Mouse (Mus musculus) thymus, postnatal 25 days (tissue): ENCODE results near the gene Rreb1.

Experiments used
- DNase-seq: peaks from one replicate; pipeline ENCODE4 v3.0.0; 2022

Rreb1 gene

DNA sequence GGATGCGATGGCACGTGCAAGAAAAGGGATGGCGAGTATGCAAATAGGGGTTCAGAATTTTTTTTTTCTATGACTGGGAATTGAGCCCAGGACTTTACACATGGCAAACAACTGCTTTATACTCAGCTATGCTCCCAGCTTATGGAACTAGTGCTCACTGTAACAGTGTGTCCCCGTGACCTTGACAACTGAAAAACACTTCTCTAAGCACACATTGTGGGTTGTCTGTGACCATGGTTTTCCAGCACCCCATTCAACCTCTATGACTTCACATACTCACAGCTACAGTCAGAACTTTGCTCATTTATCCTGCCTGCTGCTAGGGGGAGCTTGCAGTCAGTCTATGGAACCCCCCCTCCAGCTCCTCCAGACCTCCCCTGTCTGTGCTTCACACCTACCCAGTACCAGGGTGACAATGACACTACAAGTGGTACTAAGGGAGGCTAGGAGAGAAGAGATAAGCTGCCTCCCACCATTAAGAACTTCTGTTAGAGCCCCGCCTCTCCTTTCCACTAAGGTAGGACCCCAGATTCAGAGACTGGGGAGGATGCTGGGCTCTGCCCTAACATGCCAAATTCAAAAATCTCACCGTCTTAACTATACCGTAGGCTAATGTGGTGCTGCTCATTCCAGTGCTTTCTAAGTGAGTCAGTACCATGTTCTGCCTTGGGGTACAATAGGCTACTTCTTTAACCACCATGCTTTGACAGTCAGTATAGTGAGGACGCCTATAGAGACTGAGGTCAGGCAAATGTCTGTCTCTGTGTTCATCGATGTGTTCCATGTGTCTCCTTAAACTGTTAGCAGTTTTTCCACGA, 145.7 kb downstream of the Rreb1 start:
- DNase-seq: peak; percentile 44

DNA sequence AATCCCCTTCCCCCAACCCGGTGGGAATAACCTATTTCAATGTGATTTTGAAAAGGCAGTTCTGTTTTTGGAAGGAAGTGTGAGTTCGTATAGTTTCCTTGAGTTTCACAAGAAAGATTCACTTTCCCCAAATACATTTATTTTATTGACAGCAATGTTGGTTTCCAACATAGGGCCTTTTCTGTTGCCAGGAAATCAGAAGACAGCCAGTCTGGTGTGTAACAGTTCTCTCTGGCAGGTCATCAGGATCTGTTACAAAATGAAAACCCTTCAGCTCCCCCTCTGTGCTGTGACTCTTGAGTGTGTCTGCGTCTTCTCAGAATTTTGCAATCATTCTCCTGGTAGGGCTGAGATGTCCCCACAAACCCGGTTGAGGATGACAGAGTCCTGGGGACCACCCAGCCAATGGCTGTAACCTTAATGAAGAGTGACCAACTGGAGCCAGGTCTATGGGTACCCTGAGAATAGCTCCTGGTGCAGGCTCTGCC, 146.3 kb downstream of the Rreb1 start:
- DNase-seq: no peak

DNA sequence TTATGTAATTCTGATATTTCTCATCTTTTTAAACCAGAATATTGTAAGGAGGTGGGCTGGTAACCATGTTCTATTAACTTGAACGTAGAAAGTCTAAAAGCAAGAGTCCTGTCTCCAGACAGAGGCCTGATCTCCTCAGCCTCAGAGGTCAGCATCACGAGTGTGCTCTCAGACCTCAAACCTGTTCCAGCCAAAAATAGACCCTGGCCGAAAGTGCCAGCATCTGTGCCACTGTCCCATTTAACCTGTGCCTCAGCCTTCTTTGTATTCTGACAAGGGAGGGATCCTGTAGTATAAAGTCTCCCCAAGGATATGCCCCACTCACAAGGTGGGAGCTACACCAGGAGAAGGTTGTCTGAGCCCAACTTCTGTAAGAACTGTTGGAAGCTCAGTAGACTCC, 148.2 kb downstream of the Rreb1 start:
- no peak for DNase-seq

DNA sequence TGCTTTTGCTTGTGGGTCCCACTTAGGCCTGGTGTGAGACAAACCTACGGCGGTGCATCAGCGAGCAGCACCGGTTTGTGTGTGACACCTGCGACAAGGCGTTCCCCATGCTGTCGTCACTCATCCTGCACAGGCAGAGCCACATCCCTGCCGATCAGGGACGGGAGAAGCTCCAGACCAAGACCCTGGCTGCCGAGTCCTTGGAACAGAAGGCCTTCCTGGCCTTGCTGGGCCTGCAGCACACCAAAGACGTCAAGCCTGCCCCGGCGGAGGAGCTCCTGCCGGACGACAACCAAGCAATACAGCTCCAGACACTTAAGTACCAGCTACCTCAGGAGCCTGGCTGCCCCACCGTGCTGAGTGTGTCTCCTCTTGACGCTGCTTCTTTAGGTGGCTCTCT, 151.3 kb downstream of the Rreb1 start:
- DNase-seq: no peak

DNA sequence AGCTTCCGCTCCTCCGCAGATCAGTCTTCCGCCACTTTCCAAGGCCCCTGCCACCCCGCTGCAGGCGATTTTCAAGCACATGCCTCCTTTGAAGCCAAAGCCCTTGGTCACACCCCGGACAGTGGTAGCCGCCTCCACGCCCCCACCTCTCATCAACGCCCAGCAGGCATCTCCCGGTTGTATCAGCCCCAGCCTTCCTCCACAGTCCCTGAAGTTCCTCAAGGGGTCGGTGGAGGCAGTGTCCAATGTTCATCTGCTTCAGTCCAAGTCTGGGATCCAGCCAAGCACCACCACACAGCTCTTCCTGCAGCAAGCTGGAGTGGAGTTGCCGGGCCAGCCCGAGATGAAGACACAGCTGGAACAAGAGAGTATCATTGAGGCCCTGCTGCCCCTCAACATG, 151.9 kb downstream of the Rreb1 start:
- no peak for DNase-seq

DNA sequence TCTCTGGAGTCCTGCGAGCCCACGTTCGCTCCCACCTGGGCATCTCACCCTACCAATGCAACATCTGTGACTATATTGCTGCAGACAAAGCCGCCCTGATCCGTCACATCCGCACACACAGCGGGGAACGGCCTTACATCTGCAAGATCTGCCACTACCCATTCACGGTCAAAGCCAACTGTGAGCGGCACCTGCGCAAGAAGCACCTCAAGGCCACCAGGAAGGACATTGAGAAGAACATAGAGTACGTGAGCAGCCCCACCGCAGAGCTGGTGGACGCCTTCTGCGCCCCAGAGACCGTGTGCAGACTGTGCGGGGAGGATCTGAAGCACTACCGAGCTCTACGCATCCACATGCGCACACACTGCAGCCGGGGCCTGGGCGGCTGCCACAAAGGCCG, 152.4 kb downstream of the Rreb1 start:
- DNase-seq: no peak

DNA sequence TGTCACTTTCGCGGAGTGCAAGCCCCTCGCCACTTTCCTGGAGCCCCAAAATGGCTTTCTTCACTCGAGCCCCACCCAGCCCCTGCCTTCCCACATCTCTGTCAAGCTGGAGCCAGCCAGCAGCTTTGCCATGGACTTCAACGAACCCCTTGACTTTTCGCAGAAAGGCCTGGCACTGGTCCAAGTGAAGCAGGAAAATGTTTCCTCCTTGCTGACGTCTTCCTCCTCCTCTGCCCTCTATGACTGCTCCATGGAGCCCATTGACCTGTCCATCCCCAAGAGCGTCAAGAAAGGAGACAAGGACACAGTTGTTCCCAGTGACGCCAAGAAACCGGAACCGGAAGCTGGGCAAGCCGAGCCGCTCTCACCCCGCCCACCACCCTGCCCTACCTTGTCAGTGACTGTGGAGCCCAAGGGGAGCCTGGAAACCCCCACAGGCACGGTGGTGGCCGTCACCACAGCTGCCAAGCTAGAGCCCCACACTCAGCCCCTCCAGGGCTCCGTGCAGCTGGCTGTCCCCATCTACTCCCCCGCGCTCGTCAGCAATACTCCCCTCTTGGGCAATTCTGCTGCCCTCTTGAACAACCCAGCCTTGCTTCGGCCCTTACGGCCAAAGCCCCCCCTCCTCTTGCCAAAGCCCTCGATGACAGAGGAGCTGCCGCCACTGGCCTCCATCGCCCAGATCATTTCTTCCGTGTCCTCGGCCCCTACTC, 153.2 kb downstream of the Rreb1 start:
- no peak for DNase-seq

DNA sequence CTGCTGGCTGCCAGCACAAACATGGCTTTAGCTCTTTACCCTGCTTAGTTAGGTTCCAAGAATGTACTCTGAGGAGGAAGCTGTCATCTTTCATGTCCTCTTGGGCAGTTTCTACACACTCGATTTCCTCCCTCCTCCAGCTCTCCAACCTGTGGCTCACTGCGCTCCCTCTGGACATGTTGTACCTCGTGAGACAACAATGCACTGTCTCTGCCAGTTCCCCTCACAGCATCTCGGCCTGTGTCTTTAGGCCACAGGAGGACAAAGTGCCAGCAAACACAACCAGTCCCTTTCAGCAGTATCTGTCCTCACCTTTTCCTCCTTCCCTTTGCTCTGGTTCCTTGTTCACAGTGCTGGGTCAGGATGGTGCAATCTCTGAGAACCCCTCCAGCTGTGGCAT, 155.9 kb downstream of the Rreb1 start:
- DNase-seq: no peak

DNA sequence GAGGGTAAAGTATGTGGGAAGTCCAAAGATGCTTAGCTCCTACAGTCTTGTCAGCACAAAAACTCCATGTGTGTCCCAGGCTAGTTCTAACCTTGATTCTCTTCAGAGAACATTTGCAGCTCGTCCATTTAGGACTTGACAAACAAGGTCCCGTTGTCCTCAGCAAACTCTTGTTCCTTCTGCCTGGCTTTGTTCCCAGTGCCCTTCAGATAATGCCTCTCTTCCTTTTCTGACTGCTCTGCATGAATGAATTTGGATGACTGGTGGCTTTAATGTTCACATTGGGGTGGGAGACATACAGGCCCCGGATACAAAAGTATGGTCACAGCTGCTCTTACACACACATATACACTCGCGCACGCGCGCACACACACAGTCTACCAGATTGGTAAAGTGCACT, 156.7 kb downstream of the Rreb1 start:
- no peak for DNase-seq

DNA sequence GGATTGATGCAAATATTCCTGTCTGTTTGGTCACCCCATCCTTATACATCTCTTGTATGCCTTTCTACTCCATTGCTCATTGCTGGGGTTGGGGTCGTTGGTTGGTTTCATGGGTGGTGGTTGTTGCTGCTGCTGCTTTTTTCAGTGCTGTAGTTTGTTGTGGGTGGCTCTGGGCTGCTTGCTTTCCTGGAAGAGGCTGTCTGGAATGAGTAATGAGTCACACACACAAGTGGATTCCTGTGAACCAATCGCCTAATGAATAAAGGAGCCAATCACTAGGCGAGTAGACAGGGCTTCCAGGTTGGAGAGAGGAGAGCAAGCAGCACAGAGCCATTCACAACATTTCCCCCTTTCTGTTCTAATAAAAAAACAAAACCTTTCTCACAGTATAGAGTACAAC, 158.2 kb downstream of the Rreb1 start:
- no peak for DNase-seq

DNA sequence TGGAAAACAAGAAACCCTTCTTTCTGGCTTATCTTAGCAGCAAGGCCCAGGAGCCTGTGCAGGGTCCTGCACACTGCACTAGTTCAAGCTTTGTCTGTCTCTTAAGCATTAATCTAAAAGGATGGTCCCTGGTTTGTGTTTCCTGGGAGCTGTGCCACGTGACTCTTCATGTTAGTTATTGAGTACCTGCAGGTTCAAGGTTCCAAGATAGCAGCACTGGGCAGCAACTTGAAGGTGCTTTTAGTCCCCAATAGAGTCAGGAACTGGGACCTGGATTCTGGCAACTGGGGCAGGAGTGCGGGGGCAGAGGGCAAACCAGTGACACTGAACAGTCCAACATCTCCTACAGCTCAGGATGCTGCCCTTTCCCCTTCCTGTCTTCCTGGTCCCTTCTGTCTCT, 162.0 kb downstream of the Rreb1 start:
- DNase-seq: no peak

DNA sequence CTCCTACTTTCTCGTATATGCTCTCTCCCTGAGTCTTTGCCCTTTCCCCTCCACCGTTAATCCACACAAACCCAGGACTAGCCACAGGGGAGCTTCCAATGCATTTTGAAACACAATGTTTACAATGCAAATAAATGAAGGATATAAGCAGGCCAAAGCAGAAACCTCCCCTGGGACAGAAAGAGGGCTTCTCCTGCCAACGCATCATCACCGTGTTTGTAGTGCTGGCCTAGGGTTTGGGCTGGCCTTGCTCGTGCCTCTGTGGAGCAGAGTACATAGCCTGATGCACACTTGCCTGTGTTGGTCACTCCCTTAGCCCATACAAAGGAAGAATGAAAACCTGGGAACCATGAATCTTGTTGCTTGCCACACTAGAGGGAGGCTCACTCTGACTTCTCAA, 162.4 kb downstream of the Rreb1 start:
- DNase-seq: no peak

DNA sequence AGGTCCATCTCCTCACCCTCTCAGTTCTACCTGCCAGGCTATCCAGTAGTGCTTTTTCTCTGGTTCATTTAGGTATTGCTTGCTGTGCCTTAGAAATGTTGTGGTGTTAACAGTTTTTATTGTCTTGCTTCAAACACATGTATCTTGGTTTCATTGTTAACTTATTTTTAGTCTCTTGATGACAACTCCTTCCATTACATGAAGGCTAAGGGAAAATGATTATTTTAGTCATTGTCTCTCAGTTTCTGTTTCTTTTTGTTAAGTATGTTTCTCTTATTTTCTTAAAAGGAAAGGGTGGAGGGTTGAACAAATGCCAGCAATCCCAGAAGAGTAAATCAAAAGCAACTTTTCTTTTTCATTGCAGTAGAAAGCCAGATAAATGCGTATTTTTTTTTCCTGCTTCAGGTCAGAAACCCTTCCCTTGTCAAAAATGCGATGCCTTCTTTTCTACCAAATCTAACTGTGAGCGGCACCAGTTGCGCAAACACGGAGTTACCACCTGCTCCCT, 163.0 kb downstream of the Rreb1 start:
- DNase-seq: no peak

DNA sequence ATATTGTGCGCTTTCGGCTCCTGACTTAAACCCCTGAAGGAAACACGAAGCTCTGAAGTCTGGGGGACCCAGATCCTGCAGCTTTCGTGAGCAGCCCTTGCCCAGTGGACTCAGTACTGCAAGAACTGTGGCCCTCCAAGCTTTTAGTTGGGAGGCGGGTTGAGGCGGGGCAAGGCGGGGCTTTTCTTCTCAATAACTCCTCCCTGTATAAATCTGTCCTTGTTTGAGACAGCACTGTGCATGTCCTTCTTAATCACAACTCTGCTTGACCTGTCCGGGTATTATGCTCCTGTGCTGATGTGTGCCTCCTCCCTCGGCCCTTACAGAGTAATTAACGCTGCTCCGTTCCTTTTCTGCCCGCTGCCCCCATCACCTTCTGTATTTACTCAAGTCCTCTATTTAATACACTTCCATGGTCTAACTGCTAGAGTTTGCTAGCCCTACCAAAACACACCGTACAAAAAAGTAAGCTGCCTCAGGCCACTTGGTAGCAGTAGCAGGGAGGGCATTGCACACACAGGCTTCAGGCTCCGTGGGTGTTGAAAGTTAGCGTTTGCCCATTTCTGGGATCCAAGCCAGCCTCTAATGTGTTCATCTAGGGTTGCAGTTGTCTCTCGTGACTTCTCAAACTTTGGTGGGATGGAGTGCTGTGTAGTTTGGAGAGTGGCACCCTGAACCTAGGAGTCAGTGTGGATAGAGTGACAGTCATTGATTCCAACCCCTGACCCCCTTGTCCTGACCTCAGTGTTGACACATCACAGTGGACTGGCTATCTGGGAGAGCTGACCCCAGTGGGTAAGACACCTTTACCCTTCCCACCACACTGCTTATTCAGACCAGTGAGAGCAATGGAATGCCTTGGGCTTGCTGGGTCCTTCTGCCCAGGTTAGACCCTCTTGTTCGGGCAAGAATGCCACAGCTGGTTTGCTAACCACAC, 164.0 kb downstream of the Rreb1 start:
- DNase-seq: no peak

DNA sequence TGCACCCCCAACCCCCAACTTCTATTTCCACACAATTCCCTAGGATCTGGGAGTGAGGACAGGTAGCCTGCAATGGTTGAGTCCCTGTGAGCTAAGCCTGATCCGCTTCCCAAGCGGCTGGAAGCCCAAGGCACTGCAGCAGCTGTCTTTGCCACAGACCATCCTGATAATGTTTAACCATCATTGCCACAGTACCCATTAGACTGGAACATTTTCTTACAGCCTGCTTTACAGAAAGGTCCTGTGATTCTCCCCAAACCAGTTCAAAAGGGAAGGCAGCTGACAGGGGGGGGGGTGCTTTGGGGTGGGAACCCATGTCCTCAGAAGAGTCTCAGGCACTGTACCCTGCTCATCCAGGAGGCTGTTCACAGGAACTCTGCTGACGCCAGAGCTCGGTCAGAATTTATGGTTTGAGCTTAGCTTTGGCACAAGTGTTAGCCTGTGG, 164.7 kb downstream of the Rreb1 start:
- DNase-seq: no peak

DNA sequence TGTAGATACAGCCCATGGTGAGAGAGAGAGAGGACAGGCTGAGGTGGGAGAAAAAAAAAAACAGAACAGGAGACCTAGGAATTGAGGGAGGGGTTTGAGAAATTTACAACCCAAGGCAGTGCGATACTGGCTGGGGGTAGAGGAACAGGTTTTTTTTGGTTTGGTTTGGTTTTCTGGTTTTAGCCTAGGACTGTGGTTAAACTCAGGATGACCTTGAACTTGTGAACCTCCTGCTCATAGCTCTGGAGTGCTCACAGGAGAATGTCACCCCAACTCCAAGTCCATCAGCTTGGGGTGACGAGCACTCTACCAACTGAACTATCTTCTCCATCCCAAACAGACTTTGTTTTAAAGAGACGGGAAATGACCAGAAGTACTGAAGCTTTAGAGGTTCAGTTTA, 165.3 kb downstream of the Rreb1 start:
- DNase-seq: no peak

DNA sequence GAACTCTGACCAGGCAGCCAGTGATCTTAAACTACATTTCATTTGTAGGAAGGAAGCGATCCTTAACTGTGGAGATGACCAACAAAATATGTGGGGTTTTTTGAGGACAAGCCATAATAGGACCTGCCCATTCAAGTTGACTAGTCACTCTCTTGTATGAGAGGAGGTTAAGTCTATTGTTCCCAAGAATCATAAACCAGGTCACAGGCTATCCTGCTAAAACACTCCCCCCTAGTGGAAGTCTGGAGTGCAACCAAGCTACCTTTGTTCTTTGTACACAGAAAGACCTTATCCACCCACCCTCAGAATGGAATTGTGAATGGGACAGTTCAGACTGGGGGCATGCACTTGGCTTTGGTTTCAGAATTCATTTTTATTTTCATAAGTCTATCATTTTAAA, 166.1 kb downstream of the Rreb1 start:
- DNase-seq: peak; percentile 68

DNA sequence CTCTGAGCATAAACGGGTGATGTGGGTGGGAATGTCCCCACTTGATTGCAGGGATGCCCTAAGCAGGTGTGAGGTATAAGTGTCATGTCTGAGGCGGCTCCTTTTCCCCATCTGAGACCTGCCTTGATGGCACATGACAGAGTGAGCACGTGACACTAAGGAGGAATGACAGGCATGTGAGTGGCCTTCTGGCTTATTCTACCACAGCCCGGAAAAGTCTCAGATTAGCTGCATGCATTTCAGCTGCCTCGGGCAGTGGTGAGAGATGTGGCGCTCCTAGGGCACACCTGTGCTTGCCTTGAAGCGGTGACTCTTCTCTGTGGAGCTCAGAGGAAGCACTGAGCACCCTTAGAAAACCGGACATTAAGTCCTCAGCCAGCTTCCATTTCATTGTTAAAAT, 167.2 kb downstream of the Rreb1 start:
- DNase-seq: no peak

DNA sequence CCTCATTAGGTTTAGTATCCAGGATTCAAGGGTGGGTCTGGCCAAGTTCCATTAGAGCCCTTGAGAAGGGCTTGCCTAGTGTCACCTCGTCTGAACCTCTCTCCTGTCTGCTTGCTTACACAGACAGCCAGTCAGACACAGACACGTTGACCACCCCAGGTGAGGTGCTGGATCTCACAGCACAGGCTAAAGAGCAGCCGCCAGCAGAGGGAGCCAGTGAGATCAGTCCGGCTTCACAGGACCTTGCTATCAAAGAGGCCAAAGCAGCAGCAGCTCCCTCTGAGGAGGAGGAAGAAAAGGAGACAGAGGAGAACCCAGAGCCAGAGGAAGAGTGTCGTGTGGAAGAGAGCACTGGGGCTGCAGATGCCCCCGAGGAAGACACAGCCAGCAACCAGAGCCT, 168.5 kb downstream of the Rreb1 start:
- peak; percentile 80 for DNase-seq

DNA sequence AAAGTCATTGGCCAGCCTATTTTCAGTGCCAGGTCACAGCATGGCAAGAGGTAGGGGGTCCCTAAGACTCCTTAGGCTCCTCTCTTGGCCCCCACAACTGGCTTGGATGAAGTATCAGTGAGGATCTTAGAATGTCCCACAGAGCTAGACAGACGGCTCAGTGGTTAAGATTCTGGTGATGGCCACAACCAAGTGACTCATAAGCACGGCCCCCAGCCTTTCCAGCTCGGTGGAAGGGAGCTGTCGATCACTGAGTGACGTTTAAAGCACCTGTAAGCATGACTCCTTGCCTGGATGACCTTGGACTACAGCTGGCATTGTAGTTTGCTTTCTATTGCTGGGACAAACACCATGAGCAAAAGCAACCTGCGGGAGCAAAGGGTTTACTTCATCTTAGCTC, 174.8 kb downstream of the Rreb1 start:
- DNase-seq: no peak

DNA sequence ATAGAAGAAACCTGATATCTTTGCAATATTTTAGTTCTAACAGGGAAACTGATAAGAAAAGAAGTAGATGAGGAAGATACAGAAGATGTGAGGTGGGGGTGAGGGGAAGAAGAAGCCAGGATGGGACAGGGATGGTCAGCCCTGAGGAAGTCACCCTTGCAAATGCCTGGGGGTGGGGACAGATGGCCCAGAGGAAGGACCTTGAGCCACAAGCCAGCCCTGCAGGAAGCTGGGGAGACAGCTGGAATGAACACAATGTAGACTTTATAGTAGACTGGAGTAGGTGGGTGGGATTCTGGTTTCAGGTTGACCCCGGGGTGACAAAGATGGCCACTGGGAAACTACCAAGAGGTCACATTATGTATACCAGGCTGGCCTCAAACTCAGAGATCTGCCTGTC, 176.1 kb downstream of the Rreb1 start:
- DNase-seq: no peak

DNA sequence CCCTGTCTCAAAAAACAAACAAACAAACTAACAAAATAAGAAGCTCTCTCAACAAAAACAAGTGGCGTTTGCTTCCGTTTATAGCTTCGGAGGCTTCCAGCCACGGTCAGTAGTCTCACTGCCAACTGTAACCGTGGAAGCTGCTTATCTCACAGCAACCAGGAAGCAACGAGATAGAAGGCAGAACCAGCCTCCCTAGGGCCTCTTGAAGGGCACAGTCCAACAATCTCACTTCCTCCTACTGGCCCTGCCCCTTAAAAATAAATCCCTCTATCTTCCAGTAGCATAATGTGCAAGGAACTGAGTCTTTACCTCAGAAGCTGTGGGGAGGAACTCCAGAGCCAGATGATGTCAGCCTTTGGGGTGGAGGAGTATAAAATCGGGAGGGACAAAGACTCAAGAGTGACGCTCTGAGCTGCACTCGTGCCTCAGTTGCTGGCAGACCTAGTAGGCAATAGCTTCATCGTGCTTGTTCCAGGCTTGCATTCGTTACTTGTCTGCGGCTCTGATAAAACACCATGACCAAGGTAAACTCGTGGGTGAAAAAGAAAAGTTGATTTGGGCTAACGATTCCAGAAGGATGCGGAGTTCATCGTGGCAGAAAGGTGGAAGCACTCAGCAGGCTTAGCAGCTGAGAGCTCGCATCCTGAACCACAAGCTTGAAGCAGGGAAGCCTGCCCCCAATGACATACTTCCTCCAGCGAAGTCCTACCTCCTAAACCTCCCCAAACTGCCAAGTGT, 180.5 kb downstream of the Rreb1 start:
- DNase-seq: no peak
